Mouse (Mus musculus): ENCODE results near the gene Cd37.

DNA sequence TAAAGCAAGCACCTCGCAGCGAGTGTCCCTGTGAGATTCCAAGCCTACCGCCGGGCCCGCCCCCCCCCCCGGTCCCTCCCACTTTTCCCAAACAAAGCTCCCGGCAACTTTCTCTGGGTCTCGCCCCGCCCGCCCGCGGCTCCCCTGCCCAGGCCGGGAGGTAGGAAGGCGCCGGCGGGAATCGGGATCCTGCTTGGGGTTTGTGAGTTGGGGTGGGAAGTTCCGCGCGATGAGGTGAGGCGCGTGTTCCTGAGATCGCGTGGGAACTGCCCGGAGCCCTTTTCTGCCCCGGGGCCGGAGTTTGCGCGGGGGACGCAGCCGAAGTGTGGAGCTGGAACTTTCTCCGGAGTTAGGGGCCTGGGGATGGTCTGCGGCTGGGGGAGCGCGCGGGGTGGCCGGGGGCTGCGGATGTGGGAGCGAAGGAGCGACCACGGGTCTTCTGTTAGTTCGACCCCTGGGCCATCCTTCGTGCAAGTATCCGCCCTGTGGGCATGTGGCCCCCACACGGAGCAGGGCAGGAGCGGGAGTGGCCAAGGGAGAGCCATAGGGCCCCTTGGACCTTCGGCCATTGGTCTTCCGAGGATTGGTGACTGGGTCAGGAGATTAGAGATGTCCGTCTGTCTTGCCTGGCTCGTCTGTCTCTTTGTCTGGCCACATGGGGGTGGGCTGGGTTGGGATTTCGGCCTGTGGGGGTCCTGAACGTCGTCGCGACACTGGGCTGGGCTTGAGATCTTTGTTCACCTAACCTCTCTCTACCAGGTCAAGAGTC lies 23.1 kb downstream of the Cd37 start, which contains the start of gene Tead2:
- TF ChIP-seq POLR2A (IDR thresholded peaks at IDR 0.05; ENCODE audit: borderline replicate concordance, extremely low read depth, low read depth, low read length) (peak; percentile 23; the same call in 1 of the 2 replicates), CTCF (IDR thresholded peaks at IDR 0.05; ENCODE audit: insufficient read depth, low read length) (no peak)
